Mouse (Mus musculus): Measurements from ENCODE around the gene Ano2.

The Ano2 gene
- long read RNA-seq, experiment 1: 0 reads
- long read RNA-seq, experiment 2: 0 reads

GRCm38 (mm10) chr6:125690057-125690703 is at the start of gene Ano2:
Gene Ano2, plus strand, starts transcription at chr6:125690419.
- intact Hi-C loops (cut with DNase I): no loop called here

- intact Hi-C loops (cut with DNase I): no loop called here
Measured at GRCm38 (mm10) chr6:125640486-125640885, 49.7 kb upstream of the Ano2 start.

GRCm38 (mm10) chr6:125641146-125641545 is 49.1 kb upstream of the Ano2 start:
- intact Hi-C loops (cut with DNase I): no loop called here

- intact Hi-C loops (cut with DNase I): no loop called here
Measured at GRCm38 (mm10) chr6:125648964-125649363, 41.3 kb upstream of the Ano2 start.

- intact Hi-C loops (cut with DNase I): no loop called here
Measured at GRCm38 (mm10) chr6:125651335-125651734, 38.9 kb upstream of the Ano2 start.

- intact Hi-C loops (cut with DNase I): no loop called here
Measured at GRCm38 (mm10) chr6:125653416-125653815, 36.8 kb upstream of the Ano2 start.

- intact Hi-C loops (cut with DNase I): no loop called here
Measured at GRCm38 (mm10) chr6:125656921-125657320, 33.3 kb upstream of the Ano2 start.

- intact Hi-C loops (cut with DNase I): no loop called here
Measured at GRCm38 (mm10) chr6:125657966-125658365, 32.3 kb upstream of the Ano2 start.

GRCm38 (mm10) chr6:125661106-125661877 is 28.9 kb upstream of the Ano2 start:
- intact Hi-C loops (cut with DNase I): loop anchor here (1.0 kb wide), 1 partner anchor 39 kb away; no protein-coding TSS in a partner anchor

GRCm38 (mm10) chr6:125663906-125664305 is 26.3 kb upstream of the Ano2 start:
- intact Hi-C loops (cut with DNase I): no loop called here

- intact Hi-C loops (cut with DNase I): no loop called here
Measured at GRCm38 (mm10) chr6:125671835-125672234, 18.4 kb upstream of the Ano2 start.

GRCm38 (mm10) chr6:125678492-125678891 is 11.7 kb upstream of the Ano2 start:
- intact Hi-C loops (cut with DNase I): no loop called here

- intact Hi-C loops (cut with DNase I): no loop called here
Measured at GRCm38 (mm10) chr6:125680613-125681012, 9.6 kb upstream of the Ano2 start.

GRCm38 (mm10) chr6:125685420-125685819 is 4.8 kb upstream of the Ano2 start:
- intact Hi-C loops (cut with DNase I): no loop called here

GRCm38 (mm10) chr6:125687986-125688385 is 2.2 kb upstream of the Ano2 start:
- intact Hi-C loops (cut with DNase I): no loop called here

GRCm38 (mm10) chr6:125701146-125701545 is 10.9 kb downstream of the Ano2 start:
- intact Hi-C loops (cut with DNase I): no loop called here

- intact Hi-C loops (cut with DNase I): no loop called here
Measured at GRCm38 (mm10) chr6:125711261-125711660, 21.0 kb downstream of the Ano2 start.

- intact Hi-C loops (cut with DNase I): no loop called here
Measured at GRCm38 (mm10) chr6:125726408-125726807, 36.2 kb downstream of the Ano2 start.

- intact Hi-C loops (cut with DNase I): no loop called here
Measured at GRCm38 (mm10) chr6:125727484-125727911, 37.3 kb downstream of the Ano2 start.

GRCm38 (mm10) chr6:125729471-125729870 is 39.3 kb downstream of the Ano2 start:
- intact Hi-C loops (cut with DNase I): no loop called here

- intact Hi-C loops (cut with DNase I): no loop called here
Measured at GRCm38 (mm10) chr6:125729986-125730535, 39.8 kb downstream of the Ano2 start.

Data from adrenal gland (tissue).